Mouse (Mus musculus) spleen, postnatal 36 days (tissue): ENCODE measurements around the gene Sh3gl2.

Experiments
- DNase-seq, 2 experiments: peaks; one replicate each; pipeline ENCODE4 v3.0.0; 2022; ENCODE audit warnings: low spot score in 2 of 2, mixed read lengths in 1 of 2

Sh3gl2 gene

DNA sequence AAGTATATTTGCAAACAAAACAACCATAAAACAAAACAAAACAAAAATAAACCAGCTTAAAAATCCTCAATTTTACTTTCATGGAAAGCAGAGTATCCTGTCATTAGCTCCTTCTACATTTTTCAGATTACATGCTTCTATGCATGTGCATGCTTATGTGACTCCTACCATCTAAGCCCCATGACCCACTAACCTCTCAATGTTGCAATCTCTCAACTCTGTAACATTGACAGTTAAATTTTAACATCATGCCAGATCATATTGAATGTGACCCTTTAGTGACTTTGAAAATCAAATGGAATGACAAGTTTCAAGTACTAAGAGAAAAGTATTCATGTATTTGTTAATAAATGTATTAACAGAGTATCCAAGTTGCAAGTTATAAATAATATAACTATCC, 389.2 kb downstream of the Sh3gl2 start:
- DNase-seq = no peak

DNA sequence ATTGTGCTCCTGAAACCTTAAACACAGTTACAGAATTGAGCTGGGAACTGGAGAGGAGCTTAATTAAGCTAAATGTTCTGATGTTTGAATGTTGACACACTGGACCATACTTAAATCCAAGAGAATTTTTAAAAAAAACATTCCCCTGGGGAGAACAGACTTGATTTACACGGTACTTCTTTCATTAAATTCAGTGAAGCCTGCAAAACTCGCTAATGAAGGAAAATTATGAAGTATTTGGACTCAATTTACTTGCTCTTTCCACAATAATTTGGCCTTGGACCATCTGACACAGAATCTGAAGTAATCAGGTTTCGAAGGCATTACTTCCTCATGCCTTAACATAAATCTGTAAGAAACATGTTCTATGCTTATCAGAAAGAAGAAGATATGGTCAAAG, 408.4 kb downstream of the Sh3gl2 start:
- DNase-seq = no peak

DNA sequence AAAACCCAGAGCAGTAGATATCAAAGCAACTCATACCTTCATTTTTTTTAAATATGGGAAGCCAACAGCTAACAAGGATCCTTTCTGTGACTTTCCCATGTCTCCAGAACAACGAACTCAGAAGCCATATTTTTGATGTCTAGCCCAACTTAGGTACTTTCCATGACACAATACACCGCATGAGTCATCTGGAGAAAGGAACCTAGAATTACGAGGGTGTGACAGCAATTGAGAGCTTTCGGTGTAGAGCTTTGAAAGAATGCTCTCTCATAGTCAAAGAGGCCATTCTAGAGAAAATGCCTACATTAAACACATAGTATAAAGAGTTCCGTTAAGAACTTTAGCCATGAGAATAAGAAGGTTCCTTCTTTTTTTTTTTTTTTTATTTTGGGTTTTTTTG, 413.8 kb downstream of the Sh3gl2 start:
- DNase-seq = no peak

DNA sequence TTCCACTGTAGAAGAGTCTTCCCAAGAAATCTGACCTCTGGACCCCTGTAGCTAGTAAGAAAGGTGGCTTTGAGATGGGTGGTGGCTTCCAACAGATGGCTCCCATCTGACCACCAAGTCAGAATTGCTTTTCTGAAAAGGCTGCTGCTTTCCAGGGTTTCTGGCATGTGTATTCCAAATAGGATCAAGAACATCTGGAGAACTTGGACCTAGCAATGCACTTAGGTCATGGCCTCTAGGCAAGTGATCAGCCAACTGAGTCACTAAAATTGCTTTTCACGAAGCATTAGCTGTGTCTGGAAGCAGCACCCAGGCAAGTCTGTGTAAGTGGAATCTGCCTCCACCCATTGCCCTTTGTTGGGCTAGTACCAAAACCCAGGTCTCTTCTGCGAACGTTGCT, 414.3 kb downstream of the Sh3gl2 start:
- DNase-seq = no peak

DNA sequence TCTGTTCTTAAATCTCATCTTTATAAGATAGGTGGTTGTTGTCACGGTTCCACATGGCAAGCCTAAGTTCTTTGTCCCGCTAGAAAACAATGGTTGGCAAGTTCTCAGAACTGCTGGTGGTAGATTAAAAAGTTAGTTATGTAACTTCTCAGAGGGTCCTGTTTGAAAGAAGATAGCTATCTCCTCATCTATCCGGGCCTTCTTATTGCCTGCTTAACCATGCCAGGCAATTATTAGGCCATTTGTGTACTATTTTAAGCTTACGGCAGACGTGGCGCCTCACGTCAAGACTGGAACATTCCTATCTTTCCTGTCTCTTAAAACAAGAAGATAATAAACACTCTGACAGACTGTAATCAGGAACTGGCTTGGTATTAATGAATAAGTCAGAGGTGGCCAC, 424.5 kb downstream of the Sh3gl2 start:
- DNase-seq = no peak

DNA sequence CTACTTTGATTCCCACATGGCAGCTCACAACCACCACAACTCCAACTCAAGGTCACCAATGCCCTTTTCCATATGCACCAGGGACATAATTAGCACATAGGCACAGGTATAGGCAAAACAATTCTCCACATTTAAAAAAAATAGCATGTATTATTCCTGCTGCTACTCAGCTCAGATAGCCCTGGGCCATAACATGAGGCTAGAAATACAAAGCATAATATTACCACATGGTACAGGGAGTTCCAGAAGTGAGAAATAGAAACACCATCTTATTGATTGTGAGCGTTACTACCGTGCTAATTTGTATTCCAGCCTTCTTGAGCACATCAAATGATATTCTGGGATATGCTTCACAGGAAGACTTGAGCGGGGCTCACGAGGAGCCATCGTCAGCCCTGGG, 464.3 kb downstream of the Sh3gl2 start:
- no peak for DNase-seq

DNA sequence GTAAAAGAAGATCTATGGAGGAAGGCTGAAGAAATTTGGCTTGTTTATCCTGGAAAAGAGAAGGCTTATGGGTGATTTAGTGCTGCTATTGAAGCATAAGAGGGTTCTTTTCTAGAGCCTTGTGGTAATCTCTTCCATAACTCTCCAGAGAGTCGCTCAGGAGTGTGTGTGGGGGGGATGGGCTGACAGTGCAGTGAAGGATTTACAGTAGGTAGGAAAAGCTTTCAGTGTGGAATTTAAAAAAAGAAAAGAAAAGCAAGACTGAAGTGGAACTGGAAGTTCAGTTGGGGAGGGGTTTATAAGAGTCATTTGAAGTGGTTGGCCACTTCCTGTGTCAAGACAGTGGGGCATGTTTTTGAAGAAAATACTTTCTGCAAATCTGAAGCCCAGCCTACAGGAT, 464.8 kb downstream of the Sh3gl2 start:
- no peak for DNase-seq

DNA sequence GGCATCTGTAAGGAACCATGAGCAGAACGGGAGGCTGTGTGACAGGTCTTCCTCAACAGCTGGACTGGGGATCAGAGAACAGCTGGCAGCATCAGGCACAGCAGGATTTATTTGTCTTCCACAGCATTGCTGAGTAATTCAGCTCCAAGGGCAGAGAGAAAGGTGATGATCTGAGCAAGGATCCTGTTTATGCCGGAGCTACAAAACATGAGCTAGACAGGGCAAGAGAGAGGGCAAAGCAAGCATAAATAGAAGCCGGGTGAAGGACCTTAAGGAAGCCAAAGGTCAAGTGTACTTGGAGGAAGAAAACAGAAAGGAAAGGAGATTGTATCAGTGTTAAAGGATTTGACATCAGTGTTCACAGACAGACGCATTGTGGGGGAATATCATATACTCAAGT, 467.4 kb downstream of the Sh3gl2 start:
- DNase-seq = no peak

DNA sequence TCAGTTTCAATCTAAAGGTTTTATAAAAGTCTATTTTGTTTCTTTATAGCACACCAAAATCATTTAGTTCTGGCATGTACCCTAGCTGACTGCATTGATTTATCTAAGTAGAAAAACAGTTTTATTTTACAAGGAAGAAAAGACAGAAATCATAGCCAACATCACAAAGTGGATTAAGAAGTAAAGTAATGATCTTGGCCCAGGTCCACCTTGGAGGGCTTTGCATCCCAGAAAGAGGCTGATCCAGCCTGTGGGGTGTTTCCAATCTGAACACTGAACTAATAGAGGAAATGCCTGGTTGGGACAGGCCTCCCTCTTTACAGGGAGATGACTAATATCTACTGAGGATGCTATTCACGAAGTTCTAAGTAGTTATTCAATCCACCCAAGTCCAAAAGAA, 472.7 kb downstream of the Sh3gl2 start:
- no peak for DNase-seq

DNA sequence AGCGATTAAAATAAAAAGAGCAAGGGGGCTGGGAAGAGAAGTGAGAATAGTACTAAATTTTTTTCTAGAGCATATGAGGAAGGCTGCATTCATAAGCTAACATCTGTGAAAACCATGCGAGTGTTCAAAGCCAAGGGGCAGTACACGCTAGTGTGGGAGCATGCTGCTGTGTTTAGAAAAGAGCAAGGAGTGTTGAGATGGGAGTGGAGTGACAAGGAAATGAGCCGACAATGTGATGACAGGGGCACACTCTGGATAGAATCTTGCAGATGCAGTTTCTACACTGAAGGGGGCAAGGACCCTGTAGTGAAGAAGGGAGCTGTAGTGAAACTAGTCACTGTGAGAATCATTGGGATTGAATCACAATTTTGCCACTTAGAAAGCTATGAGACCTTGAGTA, 481.2 kb downstream of the Sh3gl2 start:
- DNase-seq = no peak
